Mouse (Mus musculus): Measurements from ENCODE around the gene Aldh1a3. TPM values are rescaled to one million over a fixed set of nuclear protein-coding genes. Genes with fewer than 3 reads are reported as not detected.

The Aldh1a3 gene
- polyA plus RNA-seq, 1 experiment from 2014 or later = 1.5 TPM

DNA sequence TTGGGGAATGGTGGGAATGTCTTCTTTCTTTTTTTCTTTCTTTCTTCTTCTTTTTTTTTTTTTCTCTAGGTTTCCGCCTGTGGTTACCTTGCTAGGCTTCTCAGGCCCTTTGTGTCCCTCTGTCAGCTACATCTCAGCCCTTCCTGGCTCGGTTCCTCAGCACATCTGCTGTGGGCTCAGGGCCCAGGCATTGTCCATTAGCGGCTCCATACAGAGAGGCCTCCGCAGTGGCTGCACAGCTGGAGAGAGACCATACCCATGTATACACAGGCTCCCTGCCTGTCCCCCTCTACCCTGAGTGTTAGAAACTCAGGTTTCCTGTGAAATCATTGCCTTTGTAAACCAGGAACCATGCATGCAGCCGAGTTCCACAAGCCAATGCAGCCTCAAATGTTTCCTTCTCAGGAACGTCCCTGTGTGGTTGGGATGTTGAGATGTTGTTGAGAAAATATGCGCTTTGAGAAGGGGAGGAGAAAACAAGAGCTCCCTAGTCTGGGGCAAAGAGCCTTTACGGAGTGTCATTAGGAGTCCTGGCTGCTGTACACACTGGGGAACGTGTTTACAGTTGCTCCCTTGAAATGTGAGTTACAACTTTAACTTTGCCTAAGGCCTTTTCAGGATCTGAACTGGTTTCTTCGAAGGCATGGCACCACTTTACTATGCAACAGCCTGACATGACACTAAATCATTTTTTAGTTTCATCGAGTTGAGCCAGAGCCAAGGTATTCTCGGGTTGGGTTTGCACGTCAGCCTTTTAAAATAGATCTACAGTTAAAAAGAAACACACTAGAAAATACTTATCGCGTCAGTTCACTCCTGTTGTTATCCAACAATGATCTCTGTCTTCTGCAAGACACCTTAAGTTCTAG is 15.4 kb upstream of the Aldh1a3 start:
- no peak overlapping the region for H3K9ac ChIP-seq
- ATAC-seq (ENCODE audit: insufficient read depth) = peak; percentile 93

DNA sequence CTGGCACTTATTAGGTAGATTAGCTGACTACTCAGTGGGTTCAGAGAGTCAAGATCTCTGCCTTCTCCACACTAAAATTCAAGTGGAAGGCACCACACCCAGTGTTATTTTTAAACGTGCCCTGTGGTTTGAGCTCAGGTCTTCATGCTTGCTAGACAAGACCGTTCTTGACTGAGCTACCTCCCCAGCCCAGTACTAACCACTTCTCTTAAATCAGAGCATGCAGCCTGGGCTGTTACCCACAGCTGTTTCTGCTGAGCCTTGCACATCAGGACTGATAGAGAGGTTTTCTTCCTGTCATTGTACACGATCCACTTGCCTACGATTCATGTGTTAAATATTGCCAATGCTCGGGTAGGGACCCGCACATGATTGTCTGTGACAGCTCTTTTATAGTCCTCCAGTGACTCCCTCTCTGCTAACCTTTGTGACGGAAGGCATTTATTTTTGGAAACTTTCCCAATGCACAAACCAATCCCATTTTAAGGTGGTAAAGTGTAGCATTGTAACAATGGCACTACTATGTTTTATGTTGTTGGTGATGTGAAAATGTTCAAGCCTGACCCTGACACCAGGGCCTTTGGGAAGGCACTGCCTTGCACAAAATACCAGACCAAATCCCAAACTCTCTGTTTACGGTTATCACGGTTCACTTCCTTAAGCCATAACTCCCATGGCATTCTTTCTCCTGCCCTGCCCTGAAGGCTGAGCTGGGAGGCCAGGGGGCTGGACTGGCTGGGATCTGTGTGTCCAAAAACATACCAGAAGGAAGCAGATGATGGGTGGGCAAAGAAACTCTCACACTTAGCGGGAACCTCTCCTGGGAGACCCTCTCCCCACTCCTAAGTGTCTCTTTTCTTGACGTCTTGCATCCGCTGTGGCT is 11.7 kb upstream of the Aldh1a3 start:
- H3K36me3 ChIP-seq (ENCODE audit: insufficient read depth) = no peaks in the 10 kb centered on the region
- no peak overlapping the region for H3K9ac ChIP-seq
- no peak for ATAC-seq (ENCODE audit: insufficient read depth)
- TF ChIP-seq CTCF (IDR thresholded peaks at IDR 0.05; ENCODE audit: low read depth) = no peak
- no peak overlapping the region for H3K4me3 ChIP-seq (ENCODE audit: low read depth, low read length)
- peaks cover 10% of the 10 kb centered on the region; the same call in 1 of the 2 replicates for H3K4me1 ChIP-seq (ENCODE audit: insufficient read depth)
- DNase-seq = peak; percentile 23
- no peaks in the 10 kb centered on the region for H3K9me3 ChIP-seq (ENCODE audit: low read depth, low read length)
- 0 out of 2 replicates have a peak overlapping the region, but pooled peaks have one; percentile 12 for H3K27ac ChIP-seq (ENCODE audit: low read depth)
- 52% methylated on average over 12 of the region's 12 CpGs for WGBS
- no peaks in the 10 kb centered on the region for H3K27me3 ChIP-seq (ENCODE audit: insufficient read depth, low read length)
- H3K4me2 ChIP-seq = no peak overlapping the region

More for the DNA sequence above, 15.4 kb upstream of the Aldh1a3 start:
- Histone ChIP-seq H3K9me3 (ENCODE audit: low read depth, low read length) (no peaks in the 10 kb centered on the region), H3K4me2 (no peak overlapping the region), H3K4me3 (ENCODE audit: low read depth, low read length) (no peak overlapping the region), H3K4me1 (ENCODE audit: insufficient read depth) (peaks cover 10% of the 10 kb centered on the region; the same call in 1 of the 2 replicates), H3K27me3 (ENCODE audit: insufficient read depth, low read length) (no peaks in the 10 kb centered on the region), H3K27ac (ENCODE audit: low read depth) (peak overlapping the region; percentile 86), H3K36me3 (ENCODE audit: insufficient read depth) (no peaks in the 10 kb centered on the region)
- TF ChIP-seq CTCF (IDR thresholded peaks at IDR 0.05; ENCODE audit: low read depth) = no peak
- DNase-seq = peak; percentile 85
- WGBS = 35% methylated on average over 15 of the region's 15 CpGs

DNA sequence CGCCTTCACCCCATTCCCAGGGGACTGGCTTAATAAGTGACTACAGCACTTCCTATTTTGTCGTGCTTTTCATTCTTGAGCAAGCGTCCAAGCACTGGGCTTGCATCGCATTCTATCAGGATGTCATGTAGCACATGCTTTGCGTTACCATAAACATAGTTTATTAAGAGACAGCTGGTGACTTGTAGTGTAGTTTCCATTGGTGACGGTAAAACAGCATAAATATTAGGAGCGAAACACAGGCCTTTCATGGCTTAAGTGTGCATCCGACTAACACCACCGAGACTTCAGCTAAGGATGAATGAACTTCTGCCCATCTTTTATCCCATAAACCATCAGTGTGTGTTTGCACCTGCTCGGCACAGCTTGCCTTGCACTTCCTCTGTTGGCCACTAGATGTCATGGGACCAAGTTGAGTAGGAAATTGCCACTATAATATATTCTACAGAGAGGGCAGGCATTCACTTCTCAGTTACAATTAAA is 7.2 kb upstream of the Aldh1a3 start:
- Histone ChIP-seq H3K4me2 (no peak overlapping the region), H3K4me1 (ENCODE audit: insufficient read depth) (no peaks in the 10 kb centered on the region), H3K4me3 (ENCODE audit: low read depth, low read length) (no peak overlapping the region), H3K27me3 (ENCODE audit: insufficient read depth, low read length) (peaks cover 6% of the 10 kb centered on the region; the same call in 1 of the 2 replicates), H3K9ac (no peak overlapping the region), H3K36me3 (ENCODE audit: insufficient read depth) (no peaks in the 10 kb centered on the region), H3K27ac (ENCODE audit: low read depth) (no peak overlapping the region), H3K9me3 (ENCODE audit: low read depth, low read length) (no peaks in the 10 kb centered on the region)
- DNase-seq (peak; percentile 87), ATAC-seq (ENCODE audit: insufficient read depth) (peak; percentile 67; the same call in 1 of the 2 replicates)
- peak; percentile 93 for TF ChIP-seq CTCF (IDR thresholded peaks at IDR 0.05; ENCODE audit: low read depth)
- WGBS = 25% methylated on average over 10 of the region's 10 CpGs

DNA sequence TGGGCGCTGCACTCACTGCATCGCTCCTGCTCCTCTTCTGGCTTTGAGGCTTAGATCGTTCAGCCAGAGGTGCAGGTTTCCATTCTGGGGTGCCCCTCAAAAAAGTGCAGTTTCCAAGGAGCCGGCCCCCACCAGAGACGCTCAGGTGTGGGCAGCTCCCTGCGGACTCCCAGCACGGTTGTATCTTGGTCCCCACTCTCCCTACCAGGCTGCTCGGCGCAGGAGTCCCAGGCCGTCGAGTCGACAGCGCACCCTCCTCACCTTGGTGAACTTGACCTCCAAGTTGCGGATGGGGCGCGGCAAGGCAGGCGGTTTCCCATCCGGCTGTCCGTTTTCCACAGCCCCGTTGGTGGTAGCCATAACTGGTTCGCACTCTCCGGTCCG is 272 bp downstream of the Aldh1a3 start:
- ATAC-seq (ENCODE audit: insufficient read depth) (peak; percentile 40; the same call in 1 of the 2 replicates), DNase-seq (no peak)
- H3K36me3 ChIP-seq (ENCODE audit: insufficient read depth) = no peaks in the 10 kb centered on the region
- no peak for TF ChIP-seq CTCF (IDR thresholded peaks at IDR 0.05; ENCODE audit: low read depth)
- peak overlapping the region; percentile 97 for H3K4me2 ChIP-seq
- WGBS = under 1% methylated on average over 23 of the region's 23 CpGs
- H3K4me1 ChIP-seq (ENCODE audit: insufficient read depth) = no peaks in the 10 kb centered on the region
- H3K9me3 ChIP-seq (ENCODE audit: low read depth, low read length) = no peaks in the 10 kb centered on the region
- no peak overlapping the region for H3K27ac ChIP-seq (ENCODE audit: low read depth)
- H3K4me3 ChIP-seq (ENCODE audit: low read depth, low read length) = peak overlapping the region; percentile 52
- peaks cover 57% of the 10 kb centered on the region for H3K27me3 ChIP-seq (ENCODE audit: insufficient read depth, low read length)
- H3K9ac ChIP-seq = peak overlapping the region; percentile 49; the same call in 1 of the 2 replicates

DNA sequence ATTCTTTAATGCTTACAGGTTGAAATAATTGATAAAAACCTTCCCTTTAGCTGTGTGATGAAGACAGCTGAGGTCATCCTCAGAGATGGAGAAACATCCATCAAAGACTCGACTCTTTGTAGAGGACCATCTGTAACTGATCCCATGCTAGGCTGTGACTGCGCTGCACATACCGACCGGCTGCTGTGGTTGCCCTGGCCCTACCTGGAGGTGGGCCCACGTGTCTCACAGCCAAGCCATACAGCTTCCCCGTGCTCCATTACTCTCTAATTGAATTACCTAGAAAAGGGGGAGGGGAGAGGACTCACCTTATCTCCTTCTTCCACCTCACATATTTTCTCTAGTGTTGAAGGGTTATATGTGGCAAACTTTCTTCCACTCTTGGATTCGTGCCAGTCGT is 5.4 kb downstream of the Aldh1a3 start:
- no peak overlapping the region for H3K9ac ChIP-seq
- H3K27ac ChIP-seq (ENCODE audit: low read depth) = no peak overlapping the region
- DNase-seq = no peak
- no peak for ATAC-seq (ENCODE audit: insufficient read depth)
- peaks cover 26% of the 10 kb centered on the region for H3K27me3 ChIP-seq (ENCODE audit: insufficient read depth, low read length)
- no peaks in the 10 kb centered on the region for H3K36me3 ChIP-seq (ENCODE audit: insufficient read depth)
- H3K4me3 ChIP-seq (ENCODE audit: low read depth, low read length) = no peak overlapping the region
- H3K4me2 ChIP-seq = no peak overlapping the region
- no peaks in the 10 kb centered on the region for H3K9me3 ChIP-seq (ENCODE audit: low read depth, low read length)
- 66% methylated on average over 8 of the region's 8 CpGs for WGBS
- no peaks in the 10 kb centered on the region for H3K4me1 ChIP-seq (ENCODE audit: insufficient read depth)
- TF ChIP-seq CTCF (IDR thresholded peaks at IDR 0.05; ENCODE audit: low read depth) = no peak

DNA sequence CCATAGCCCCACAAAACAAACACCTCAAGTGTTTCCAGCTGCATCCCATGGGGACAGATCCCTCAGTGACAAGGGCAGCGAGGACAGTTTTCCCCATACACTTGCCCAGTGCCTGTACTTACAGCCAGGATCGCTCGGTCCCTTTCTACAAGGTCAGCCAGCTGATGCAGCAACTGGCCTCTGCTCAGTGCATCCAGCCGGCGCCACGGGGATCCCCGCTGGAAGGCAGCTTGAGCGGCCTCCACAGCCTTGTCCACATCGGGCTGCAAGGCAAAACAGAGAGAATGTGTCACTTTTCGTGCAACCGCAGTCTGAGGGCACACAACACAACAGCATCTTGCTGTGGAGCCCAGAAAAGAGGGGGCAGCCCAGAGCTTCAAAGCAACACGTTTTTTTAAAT is 8.3 kb downstream of the Aldh1a3 start:
- H3K4me2 ChIP-seq = no peak overlapping the region
- no peak for ATAC-seq (ENCODE audit: insufficient read depth)
- WGBS = 33% methylated on average over 12 of the region's 12 CpGs
- no peak overlapping the region for H3K9ac ChIP-seq
- no peak overlapping the region for H3K4me3 ChIP-seq (ENCODE audit: low read depth, low read length)
- no peaks in the 10 kb centered on the region for H3K27me3 ChIP-seq (ENCODE audit: insufficient read depth, low read length)
- no peak for DNase-seq
- H3K36me3 ChIP-seq (ENCODE audit: insufficient read depth) = no peaks in the 10 kb centered on the region
- TF ChIP-seq CTCF (IDR thresholded peaks at IDR 0.05; ENCODE audit: low read depth) = no peak
- no peaks in the 10 kb centered on the region for H3K9me3 ChIP-seq (ENCODE audit: low read depth, low read length)
- no peaks in the 10 kb centered on the region for H3K4me1 ChIP-seq (ENCODE audit: insufficient read depth)
- no peak overlapping the region for H3K27ac ChIP-seq (ENCODE audit: low read depth)

Measured in lung, embryonic 14.5 days (tissue).